Mouse (Mus musculus) ES-E14 (cell line): ENCODE results near the gene Iqschfp.

Experiments used
- CHD2 ChIP-seq: IDR thresholded peaks from 2 replicates; pipeline ENCODE4 v1.6.1; 2014; ENCODE audit warnings: mild to moderate bottlenecking, low read depth, low read length, inconsistent platforms
- HCFC1 ChIP-seq: IDR thresholded peaks from 2 replicates; pipeline ENCODE4 v1.6.1; 2012; ENCODE audit warnings: low read length, inconsistent platforms, borderline replicate concordance; ENCODE audit not compliant: insufficient read depth
- MAFK ChIP-seq: IDR thresholded peaks from 2 replicates; pipeline ENCODE4 v1.6.1; 2014; ENCODE audit warnings: mild to moderate bottlenecking, low read depth, low read length, inconsistent platforms; ENCODE audit not compliant: insufficient read depth
- ZC3H11A ChIP-seq: IDR thresholded peaks from 2 replicates; pipeline ENCODE4 v1.6.1; 2012; ENCODE audit warnings: low read depth, mild to moderate bottlenecking, inconsistent platforms, low read length, borderline replicate concordance

DNA sequence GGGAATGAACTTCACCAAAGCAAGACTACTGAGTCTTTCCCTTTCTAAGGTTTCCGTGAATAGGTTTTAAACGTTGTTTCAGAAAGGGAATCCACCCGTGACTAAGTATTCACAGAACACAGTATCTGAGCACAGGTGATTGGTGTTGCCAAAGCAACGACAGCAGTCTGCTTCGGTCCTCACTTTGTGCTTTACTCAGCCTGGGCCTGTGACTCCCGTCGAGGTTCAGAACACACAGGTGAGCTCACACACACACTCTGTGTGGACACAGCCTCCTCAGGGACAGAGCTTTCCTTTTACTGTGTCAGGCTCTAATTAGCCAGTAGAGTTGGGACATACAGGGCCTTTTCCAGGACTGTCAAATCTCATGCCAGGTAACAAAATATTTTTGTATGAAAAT is 542.4 kb downstream of the Iqschfp start:
- TF ChIP-seq ZC3H11A (no peak), CHD2 (no peak), MAFK (no peak), HCFC1 (no peak)
